Mouse (Mus musculus): ENCODE data around the gene Ift20.
"Not testable (repeated sequence)": the region's sequence is repeated elsewhere in the genome, so short reads cannot be mapped to it uniquely, and the experiment has no call there.

The Ift20 gene

DNA sequence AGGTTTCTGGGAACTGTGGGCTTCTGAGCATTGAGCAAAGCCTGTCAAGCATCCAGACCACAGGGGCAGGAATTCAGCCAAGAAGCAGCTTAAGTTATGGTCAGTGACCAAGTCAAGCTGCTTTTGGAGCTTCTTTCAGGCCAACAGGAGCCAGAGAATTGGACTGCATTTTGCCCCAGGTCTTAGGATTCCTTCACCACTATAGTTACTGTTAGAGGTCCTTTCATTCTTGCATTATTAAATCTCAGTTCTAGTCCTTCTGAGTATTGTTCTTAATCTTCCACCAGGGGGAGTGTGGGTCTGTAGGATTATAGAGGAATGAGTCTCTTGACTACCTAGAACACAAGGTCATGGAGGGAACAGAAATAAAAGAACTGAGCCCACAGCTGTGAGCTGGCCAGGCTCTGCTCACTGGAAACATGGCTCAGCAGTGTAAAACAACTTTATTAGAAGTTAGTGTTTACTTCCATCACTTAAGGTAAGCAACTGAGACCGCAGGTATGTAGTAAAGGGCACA is 13.6 kb upstream of the Ift20 start:
- DNase-seq (ENCODE audit: low spot score), result peak; percentile 16

- no peak for DNase-seq (ENCODE audit: low spot score)
Observed at GRCm38 (mm10) chr11:78523241-78523955, 12.8 kb upstream of the Ift20 start.

- no peak for DNase-seq (ENCODE audit: low spot score)
Observed at GRCm38 (mm10) chr11:78524838-78525237, 11.3 kb upstream of the Ift20 start.

DNA sequence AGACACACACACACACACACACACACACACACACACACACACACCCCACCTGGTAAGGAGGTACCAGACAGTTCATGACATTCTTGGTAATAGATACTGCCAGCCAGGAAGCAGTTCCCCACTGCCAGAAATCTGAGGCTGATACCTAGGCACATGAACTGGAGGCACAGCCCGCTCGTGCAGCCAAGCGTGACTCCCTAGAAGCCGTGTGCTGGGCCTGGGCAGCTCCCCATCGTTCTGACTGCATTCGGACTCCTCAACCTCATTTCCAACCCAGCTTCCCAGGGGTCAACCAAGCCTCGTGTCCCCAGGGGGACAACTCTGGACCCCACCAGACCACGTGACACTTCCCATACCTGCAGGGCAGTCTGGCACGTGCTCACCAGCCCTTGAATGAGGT is 7.4 kb upstream of the Ift20 start:
- no peak for DNase-seq (ENCODE audit: low spot score)

GRCm38 (mm10) chr11:78530001-78530400 is 6.2 kb upstream of the Ift20 start:
- no peak for DNase-seq (ENCODE audit: low spot score)

- DNase-seq (ENCODE audit: low spot score), result no peak
Observed at GRCm38 (mm10) chr11:78531046-78531445, 5.1 kb upstream of the Ift20 start.

GRCm38 (mm10) chr11:78531515-78531914 is 4.6 kb upstream of the Ift20 start:
- not testable (repeated sequence) for DNase-seq (ENCODE audit: low spot score)

- DNase-seq (ENCODE audit: low spot score), result no peak
Observed at GRCm38 (mm10) chr11:78534516-78534915, 1.6 kb upstream of the Ift20 start.

DNA sequence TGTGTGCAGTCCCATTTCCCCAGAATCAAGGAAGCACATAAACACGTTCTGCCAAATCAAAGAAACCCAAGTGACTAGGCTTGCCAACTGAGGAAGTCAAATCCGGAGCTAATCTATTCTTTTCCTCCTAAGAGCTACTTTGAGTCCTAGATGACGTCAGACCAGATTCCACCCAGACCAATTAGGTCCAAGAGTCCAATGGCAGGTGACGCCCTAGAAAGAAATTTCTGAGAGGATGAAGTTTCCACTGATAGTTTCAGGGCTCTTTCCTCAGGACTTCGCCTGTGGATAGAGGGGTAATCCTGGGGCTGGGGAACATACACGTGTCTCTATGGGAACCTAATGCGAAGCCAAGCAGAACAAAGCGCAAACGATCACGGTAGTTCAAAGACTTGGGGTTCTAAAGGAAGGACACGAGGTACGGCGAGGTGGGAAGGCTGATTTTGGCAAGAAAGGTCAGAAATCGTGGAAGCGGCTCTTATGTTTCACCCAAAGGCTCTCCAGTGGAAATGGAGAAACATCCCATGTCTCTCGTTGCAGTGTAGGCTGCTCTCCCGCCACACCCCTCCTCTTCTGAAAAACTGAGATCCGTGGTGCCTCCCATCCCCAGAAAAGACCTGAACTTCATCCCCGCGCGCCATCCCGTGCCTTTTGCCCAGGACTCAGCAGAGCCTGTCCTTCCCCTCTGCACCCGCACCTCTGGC is 633 bp upstream of the Ift20 start:
- DNase-seq (ENCODE audit: low spot score), result peak; percentile 30

DNA sequence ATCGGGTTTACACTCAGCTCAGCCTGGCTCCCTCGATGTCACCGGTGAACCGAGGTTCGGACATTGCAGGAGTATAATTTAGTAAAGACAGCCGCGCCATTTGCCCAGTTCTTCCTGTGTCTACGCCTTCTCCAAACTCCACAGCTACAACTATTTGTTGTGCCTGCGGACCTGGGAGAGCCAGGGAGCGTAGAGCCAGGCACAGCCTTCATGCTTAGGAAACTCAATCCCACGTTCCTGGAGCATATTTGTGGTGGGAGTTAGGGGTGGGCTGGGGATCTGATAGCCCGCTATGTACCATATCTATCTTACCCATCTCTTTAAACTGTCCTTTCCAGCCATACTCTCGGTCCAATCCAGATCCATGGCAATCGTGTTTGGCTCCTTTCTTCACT is 526 bp downstream of the Ift20 start:
- DNase-seq (ENCODE audit: low spot score), result no peak

- DNase-seq (ENCODE audit: low spot score), result no peak
Observed at GRCm38 (mm10) chr11:78540358-78540757, 4.2 kb downstream of the Ift20 start.

DNA sequence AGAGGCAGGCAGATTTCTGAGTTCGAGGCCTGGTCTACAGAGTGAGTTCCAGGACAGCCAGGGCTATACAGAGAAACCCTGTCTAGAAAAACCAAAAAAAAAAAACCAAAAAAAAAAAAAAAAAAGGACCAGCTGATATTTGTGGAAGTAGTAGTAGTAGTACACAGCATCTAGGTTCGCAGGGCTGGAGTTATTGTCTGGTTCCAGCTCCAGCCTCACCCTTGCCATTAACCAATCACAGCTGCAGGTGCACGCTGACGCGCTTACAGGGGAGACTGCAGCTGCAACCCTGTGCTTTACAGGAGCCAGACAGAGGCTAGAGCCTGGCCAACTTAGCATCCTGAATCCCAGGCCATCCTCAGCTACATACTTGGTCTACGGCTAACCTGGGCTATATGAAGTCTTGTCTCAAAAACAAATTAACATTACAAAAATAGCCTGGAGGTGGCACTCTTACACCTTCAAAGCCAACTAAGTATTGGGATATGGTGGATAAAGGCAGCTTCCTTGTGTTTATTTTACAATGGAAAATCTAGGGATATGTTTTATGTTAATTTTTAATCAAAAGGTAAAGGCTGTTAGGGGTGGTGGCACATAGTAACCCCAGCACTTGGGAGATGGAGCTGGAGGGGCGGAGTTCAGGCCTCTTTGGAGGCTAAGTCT is 8.4 kb downstream of the Ift20 start:
- DNase-seq (ENCODE audit: low spot score), result no peak

GRCm38 (mm10) chr11:78545181-78545580 is 9.0 kb downstream of the Ift20 start:
- no peak for DNase-seq (ENCODE audit: low spot score)

DNA sequence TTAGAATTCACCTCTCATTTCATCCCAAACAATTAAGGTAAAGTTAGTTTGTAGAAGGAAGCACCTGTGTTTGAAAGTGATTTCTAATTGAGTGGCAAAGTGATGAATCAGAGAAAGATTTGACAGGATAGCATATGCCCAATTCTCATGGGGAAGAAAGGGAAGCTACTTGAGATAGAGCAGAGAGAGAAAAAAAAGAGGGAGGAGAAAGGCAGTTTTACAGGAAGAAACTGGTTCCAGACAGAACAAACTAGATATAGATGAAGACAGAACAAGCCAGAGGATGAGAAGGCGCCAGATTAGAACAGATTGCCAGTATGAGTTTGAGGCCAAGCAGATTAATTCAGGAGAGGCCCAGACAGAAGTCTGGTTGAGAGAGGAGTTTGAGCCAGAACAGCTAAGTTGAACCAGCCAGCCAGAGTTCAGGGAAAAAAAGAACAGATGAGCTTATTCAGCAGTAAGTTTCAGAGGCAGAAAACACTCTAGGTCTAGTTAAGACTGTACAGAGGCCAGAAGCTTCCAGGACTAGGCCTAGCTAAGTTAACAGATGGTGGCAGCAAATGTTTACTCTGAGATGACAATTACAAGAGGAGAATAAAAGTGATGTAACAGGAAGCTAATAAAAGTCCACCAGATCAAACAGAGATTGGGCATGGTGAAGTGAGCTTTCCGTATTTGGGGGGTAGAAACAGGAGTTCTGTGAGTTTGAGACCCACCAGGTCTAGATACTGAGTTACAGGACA is 11.7 kb downstream of the Ift20 start:
- DNase-seq (ENCODE audit: low spot score), result no peak

DNA sequence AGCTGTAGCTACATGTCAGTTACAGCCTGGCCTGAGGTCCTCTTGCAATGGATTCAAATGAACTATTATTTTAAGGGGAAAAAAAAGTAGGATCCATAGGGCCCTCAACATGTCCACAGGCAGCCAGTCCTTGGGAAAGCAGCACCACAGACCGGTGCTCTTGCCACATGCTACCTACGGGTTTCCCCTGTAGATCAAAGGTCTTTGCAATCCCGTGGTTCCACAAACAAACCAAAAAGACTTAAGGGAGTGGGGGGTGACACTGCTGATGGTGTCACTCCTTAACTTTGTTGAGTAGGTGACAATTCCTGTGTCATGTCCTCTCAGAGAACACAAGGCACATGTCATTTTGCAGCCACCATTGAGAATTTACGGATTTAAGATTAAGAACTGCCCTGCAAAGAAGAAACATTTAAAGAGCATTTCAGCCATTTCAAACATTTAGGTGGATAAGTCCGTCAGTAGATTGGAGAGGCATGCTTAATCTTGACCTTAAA is 13.4 kb downstream of the Ift20 start:
- peak; percentile 11 for DNase-seq (ENCODE audit: low spot score)

DNA sequence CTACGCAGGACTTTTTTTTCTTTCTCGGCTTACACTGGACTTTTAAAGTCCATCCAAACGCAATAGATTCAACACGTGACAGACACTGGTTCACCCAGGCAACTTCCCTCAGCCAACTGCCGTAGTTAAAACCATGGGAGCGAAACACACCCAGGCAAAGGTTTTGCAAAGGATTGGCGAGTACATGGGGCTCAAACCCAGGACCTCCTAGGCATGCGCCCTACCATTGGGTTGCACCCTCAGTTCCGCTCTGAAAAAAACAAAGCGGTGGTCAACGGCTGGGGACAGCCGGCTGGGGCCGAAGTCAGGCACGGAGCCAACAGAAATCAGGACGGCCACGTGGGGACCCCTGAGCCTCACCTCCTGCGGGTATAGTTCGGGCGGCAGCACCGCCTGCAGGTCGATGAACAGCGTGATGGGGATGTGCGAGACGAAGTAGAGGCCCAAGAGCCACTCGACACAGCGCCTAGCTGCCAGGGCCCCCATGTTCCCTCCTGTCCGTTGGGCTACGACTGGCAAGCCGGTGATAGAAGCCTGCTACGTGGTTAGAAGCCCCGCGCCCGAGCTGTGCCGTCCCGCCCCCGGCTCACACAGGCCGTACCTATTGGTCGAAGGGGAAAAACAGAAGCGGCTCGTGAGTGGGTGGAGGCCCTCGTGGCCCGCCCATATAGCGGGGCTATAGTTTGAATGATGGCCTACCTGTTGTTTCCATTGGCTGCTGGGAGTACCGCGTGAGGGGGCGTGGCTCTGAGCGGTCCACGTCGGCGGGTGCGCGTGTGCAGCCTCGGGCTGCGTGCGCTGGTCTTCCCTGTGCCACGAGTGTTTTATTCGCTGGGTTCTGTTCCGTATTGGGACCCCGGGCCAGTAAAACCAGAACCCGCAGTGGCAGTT is 14.3 kb downstream of the Ift20 start, which contains the start of gene Tmem97:
Gene Tmem97, minus strand, starts transcription at position 610 of the 891 bp plus-strand sequence.
- DNase-seq (ENCODE audit: low spot score), result peak; percentile 96

GRCm38 (mm10) chr11:78551059-78551398 is 14.9 kb downstream of the Ift20 start:
- no peak for DNase-seq (ENCODE audit: low spot score)

DNA sequence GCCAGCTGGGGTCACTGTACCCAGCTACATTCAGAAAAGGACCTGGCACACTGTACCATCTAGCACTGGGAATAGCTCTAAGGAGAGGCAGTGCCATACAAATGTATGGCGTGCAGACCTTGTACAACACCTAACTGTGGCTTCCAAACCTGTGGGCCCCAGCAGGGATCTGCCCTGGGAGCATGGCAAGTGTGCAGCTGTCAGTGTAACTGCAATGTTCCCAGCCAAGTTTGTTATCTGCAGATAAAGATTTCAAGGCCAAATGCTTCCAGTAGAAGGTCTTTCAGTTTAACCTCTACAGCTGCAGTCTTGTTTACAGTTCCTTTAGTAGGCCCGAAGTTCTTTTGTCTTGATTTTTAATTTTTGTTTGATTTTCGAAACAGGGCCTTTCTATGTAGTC is 19.5 kb downstream of the Ift20 start:
- no peak for DNase-seq (ENCODE audit: low spot score)

GRCm38 (mm10) chr11:78556070-78556469 is 19.9 kb downstream of the Ift20 start:
- no peak for DNase-seq (ENCODE audit: low spot score)

GRCm38 (mm10) chr11:78557241-78557640 is 21.1 kb downstream of the Ift20 start:
- no peak for DNase-seq (ENCODE audit: low spot score)

DNA sequence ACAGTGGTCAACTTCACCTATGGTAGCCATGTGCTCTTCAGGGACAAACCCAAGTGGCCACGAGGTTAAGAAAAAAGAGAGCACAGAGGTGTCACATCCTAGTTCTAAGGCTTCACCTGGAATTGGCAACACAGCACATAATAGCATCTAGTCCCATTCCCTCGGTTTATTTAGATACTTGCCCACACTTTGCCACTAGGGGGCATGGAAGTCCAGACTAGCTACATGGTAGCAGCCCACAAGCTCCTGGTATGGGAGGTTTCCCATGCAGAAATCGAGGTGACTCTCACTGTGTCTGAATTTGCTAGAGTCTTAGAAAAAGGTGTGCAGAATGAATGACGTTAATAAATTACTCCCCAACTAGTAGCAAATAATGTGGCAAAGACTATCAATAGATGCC is 24.3 kb downstream of the Ift20 start:
- DNase-seq (ENCODE audit: low spot score), result peak; percentile 62

Measured in T-cell, adult 2 months (primary cell).